Mouse (Mus musculus) stomach, embryonic 15.5 days (tissue): Measurements from ENCODE around the gene Tmem86b. TPM values are rescaled to one million over a fixed set of nuclear protein-coding genes. Genes with fewer than 3 reads are reported as not detected.
"Not testable (repeated sequence)": the region's sequence is repeated elsewhere in the genome, so short reads cannot be mapped to it uniquely, and the experiment has no call there.

Source experiments
- ATAC-seq: fragments of 200-750 bp; cut with Nextera tagmentation; 2 replicates; pipeline ENCODE4 v1.8.0; 2017; ENCODE audit warnings: low read depth, moderate number of reproducible peaks, moderate TSS enrichment; ENCODE audit not compliant: insufficient read depth, low FRiP score
- H3K27ac ChIP-seq: fragments of 300-500 bp; sonication (generic); 2 replicates; pipeline ENCODE4 v1.5.1; 2015; ENCODE audit warnings: mild to moderate bottlenecking, inconsistent platforms
- H3K27me3 ChIP-seq: fragments of 300-500 bp; sonication (generic); replicated peaks from 2 replicates; pipeline ENCODE4 v1.6.1; 2015; ENCODE audit warnings: inconsistent platforms
- H3K36me3 ChIP-seq: fragments of 300-500 bp; sonication (generic); 2 replicates; pipeline ENCODE4 v1.6.1; 2015; ENCODE audit warnings: inconsistent platforms
- H3K4me1 ChIP-seq: fragments of 300-500 bp; sonication (generic); 2 replicates; pipeline ENCODE4 v1.6.1; 2015; ENCODE audit warnings: inconsistent platforms
- H3K4me2 ChIP-seq: fragments of 300-500 bp; sonication (generic); 2 replicates; pipeline ENCODE4 v1.6.1; 2015; ENCODE audit warnings: mild to moderate bottlenecking, inconsistent platforms
- H3K4me3 ChIP-seq: fragments of 300-500 bp; sonication (generic); replicated peaks from 2 replicates; pipeline ENCODE4 v1.5.1; 2015; ENCODE audit warnings: inconsistent platforms
- H3K9ac ChIP-seq: fragments of 300-500 bp; sonication (generic); 2 replicates; pipeline ENCODE4 v1.6.1; 2015; ENCODE audit warnings: inconsistent platforms
- H3K9me3 ChIP-seq: fragments of 300-500 bp; sonication (generic); 2 replicates; pipeline ENCODE4 v1.6.1; 2016; ENCODE audit warnings: inconsistent platforms
- WGBS: fragments of 180-500 bp; shearing (Covaris S2); methylation state at CpG from one replicate; pipeline ENCODE4 v1.1.7; 2015; 5-methylcytosine and 5-hydroxymethylcytosine counted together
- microRNA-seq: library from miRNA; unstranded; fragments of <30 nt; microRNA quantifications from one replicate; pipeline ENCODE4, GENCODE M21; 2016
- polyA plus RNA-seq: library from polyadenylated mRNA; unstranded; fragments of >200 nt; fragmentation: Nextera tagmentation; extraction: Ambion mirVana; gene quantifications from 2 replicates; pipeline ENCODE4 v1.2.1, GENCODE M21; 2015

The Tmem86b gene
- polyA plus RNA-seq, 1 experiment from 2014 or later = 4.8 TPM

DNA sequence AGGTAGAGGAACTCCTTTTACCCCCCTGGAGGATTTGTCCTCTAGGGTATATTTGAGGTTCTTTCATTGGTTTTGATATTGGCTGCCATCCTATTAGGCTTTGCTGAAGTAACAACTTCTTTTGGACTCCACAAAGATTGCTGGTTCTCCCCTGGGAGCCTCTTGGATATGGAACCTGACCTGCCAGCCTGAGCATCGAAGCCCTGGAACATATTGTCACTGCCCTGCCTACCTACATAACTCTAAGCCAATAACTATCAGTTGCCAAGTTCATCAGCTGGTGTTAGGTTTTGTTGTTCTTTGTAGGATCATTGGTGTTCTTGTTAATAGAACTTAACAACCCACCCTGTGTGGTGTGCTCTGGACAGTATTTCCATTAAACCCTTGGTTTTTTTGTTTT lies 18.3 kb downstream of the Tmem86b start:
- Histone ChIP-seq H3K4me1 (no peaks in the 10 kb centered on the region), H3K27ac (no peak overlapping the region), H3K36me3 (no peaks in the 10 kb centered on the region), H3K27me3 (no peaks in the 10 kb centered on the region), H3K4me3 (no peak overlapping the region), H3K9me3 (no peaks in the 10 kb centered on the region), H3K9ac (no peak overlapping the region), H3K4me2 (no peak overlapping the region)
- ATAC-seq = no peak
- 79% methylated on average over 1 of the region's 1 CpGs for WGBS

DNA sequence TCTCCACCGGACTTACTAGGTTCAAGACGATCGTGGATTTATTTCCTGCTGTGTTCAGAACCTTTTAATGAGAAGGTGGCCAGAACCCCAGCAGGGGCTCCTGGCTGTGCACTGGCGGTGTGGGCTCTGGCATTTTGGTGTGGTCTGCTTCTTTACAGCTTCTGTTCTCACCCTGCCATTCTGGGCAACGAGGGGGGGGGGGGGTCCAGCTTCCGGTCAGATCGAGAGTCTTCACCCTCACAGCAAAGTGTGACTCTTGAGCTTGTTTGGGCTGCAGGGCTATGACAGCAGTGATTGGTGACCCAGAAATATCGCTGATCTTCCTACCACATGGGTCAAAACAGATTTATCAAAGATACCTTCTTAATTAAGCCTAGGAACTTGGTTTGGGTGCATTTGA lies 18.8 kb downstream of the Tmem86b start:
- 56% methylated on average over 8 of the region's 8 CpGs for WGBS
- ATAC-seq = no peak
- H3K4me2 ChIP-seq = no peak overlapping the region

DNA sequence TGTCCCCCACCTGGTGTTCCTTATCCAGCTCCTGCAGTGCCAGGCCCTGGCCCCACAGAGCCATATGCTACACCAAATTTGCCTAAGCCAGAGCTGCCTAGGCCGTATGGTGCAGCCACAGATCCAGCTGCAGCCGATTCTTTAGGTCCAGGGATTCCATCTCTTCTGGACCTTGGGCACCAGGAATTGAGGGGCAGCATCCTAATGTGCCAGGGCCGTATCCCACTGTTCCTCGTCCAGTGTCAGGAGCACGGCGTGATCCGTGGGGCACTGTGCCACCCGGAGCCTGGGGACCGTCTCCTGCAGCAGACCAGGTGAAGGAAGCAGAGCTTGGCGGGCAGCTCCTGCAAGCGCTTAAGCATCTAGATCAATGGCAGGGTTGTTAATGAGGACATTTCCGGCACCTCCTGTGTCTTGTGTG lies 19.3 kb downstream of the Tmem86b start:
- H3K9me3 ChIP-seq = no peaks in the 10 kb centered on the region
- H3K4me2 ChIP-seq = no peak overlapping the region
- H3K9ac ChIP-seq = no peak overlapping the region
- ATAC-seq = no peak
- H3K27me3 ChIP-seq = no peaks in the 10 kb centered on the region
- no peaks in the 10 kb centered on the region for H3K36me3 ChIP-seq
- 79% methylated on average over 12 of the region's 12 CpGs for WGBS
- no peak overlapping the region for H3K27ac ChIP-seq
- no peak overlapping the region for H3K4me3 ChIP-seq
- H3K4me1 ChIP-seq = no peaks in the 10 kb centered on the region

More for the DNA sequence above, 18.8 kb downstream of the Tmem86b start:
- Histone ChIP-seq H3K4me3 (no peak overlapping the region), H3K4me1 (no peaks in the 10 kb centered on the region), H3K36me3 (no peaks in the 10 kb centered on the region), H3K27ac (no peak overlapping the region), H3K9ac (no peak overlapping the region), H3K27me3 (no peaks in the 10 kb centered on the region), H3K9me3 (no peaks in the 10 kb centered on the region)

DNA sequence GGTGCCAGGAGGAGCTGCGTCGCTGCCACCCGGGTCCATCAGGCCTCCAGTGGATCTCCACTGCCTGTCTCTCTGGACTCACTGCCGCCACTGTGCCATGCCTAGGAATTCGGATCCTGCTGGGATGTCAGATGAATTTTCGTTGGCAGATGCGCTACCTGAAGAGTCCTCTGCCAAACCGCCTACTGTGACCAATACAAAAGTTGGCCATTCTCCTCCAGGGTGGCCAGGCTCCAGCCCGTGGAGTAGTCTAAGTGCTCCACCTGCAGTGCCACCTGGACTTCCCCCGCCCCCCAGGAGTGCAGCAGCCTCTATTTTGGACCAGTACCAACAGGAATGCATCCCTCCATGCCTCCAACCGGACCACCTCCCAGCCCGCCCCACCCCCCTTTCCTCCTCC lies 19.7 kb downstream of the Tmem86b start:
- Histone ChIP-seq H3K4me2 (no peak overlapping the region), H3K27me3 (no peaks in the 10 kb centered on the region), H3K9ac (no peak overlapping the region), H3K4me1 (no peaks in the 10 kb centered on the region), H3K9me3 (no peaks in the 10 kb centered on the region), H3K4me3 (no peak overlapping the region), H3K36me3 (no peaks in the 10 kb centered on the region), H3K27ac (no peak overlapping the region)
- no peak for ATAC-seq
- 78% methylated on average over 12 of the region's 12 CpGs for WGBS

DNA sequence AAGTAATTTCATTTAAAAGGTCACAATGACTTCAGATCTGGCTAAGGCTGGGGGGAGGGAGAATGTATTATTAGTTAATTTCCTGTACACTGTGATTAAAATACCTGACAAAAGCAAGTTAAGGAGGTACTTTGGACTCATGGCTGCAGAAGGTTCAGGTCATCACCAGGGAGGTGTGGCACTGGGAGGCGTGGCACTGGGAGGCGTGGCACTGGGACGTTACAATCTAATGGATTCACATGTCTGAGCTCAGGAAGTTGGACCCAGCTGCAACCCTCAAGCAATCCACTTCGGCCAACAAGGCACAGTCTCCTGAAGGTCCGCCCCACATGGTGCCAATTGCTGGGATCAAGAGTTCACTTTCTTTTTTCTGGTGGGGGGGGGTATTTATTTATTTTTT lies 23.2 kb downstream of the Tmem86b start:
- Histone ChIP-seq H3K9ac (no peak overlapping the region), H3K27me3 (no peaks in the 10 kb centered on the region), H3K4me2 (no peak overlapping the region), H3K4me3 (no peak overlapping the region), H3K36me3 (no peaks in the 10 kb centered on the region), H3K9me3 (no peaks in the 10 kb centered on the region), H3K4me1 (no peaks in the 10 kb centered on the region), H3K27ac (no peak overlapping the region)
- no peak for ATAC-seq
- 62% methylated on average over 5 of the region's 5 CpGs for WGBS

DNA sequence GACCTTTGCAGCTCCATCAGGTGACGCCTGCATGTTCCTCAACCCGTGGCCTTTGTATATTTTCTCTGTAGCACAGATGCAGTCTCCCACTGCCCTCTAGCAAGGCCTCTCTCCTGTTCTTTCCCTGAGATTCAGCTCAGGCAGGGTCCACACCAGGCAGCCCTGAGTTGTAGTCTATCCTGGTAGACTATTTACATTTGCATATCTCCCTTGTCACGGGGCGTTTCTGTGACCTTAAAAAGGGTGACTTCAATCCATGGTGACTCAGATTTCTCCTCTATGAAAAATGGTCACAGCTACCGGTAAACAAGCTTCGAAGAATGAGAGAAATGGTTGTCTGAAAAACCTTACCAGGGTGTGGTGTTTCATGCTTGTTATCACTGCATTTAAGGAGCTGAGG lies 27.3 kb downstream of the Tmem86b start, which contains the start of gene Ptprh:
Gene Ptprh (minus strand): TSS at position 169 of the 400 bp plus-strand sequence.
- no peaks in the 10 kb centered on the region for H3K27me3 ChIP-seq
- H3K4me2 ChIP-seq = no peak within 1 kb of the TSS
- no peaks in the 10 kb centered on the region for H3K9me3 ChIP-seq
- H3K36me3 ChIP-seq = no peaks in the 10 kb centered on the region
- no peak within 1 kb of the TSS for H3K9ac ChIP-seq
- 50% methylated on average over 6 of the region's 6 CpGs for WGBS
- no peaks in the 10 kb centered on the region for H3K4me1 ChIP-seq
- no peak within 1 kb of the TSS for H3K4me3 ChIP-seq
- no peak within 1 kb of the TSS for H3K27ac ChIP-seq
- 0 out of 2 replicates have a peak, but pooled peaks have one; percentile 25 for ATAC-seq

DNA sequence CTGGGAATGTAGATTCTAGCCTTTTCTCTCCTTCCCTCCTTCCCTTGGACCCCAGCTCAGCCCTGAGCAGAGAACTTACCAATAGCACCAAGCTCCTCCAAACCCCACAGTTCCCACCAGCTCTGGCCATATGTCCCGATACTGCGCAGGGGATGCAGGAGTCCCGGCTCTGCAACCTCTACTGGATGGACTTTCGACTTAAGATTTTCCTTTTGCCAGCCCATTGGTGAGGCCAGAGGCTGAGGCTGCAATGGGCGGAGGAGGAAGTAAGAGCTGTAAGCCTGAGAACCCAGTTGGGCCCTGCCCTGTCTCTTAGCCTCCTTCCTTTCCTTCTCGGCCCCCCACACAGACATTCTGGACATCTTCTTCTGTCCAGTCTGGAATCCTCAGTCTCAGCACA lies 28.3 kb downstream of the Tmem86b start:
- H3K27ac ChIP-seq = no peak overlapping the region

DNA sequence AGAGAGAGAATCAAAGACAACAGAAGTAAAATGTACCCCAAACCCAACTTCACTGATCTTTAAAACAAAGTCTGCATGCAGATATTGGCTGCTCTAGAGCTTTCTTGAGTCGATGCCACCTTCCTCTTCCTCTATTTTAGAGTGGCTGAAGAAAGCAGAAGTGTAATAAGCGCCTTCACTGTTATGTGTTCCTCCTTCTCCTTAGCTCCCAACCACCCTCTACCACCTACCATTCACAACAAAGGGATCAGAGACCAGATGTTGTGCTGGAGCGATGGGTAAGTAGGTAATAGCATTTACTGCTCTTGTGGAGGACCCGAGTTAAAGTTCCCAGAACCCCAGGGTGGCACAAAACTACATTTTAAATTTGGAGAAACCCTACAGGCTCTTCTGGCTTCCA lies 34.2 kb downstream of the Tmem86b start:
- WGBS = 73% methylated on average over 4 of the region's 4 CpGs
- not testable (repeated sequence) for H3K4me1 ChIP-seq, H3K9me3 ChIP-seq, H3K9ac ChIP-seq, ATAC-seq, H3K27ac ChIP-seq, H3K27me3 ChIP-seq, H3K4me2 ChIP-seq, H3K36me3 ChIP-seq, H3K4me3 ChIP-seq

More for the DNA sequence above, 28.3 kb downstream of the Tmem86b start:
- no peaks in the 10 kb centered on the region for H3K4me1 ChIP-seq
- H3K4me3 ChIP-seq = no peak overlapping the region
- no peaks in the 10 kb centered on the region for H3K27me3 ChIP-seq
- no peak overlapping the region for H3K9ac ChIP-seq
- no peak for ATAC-seq
- no peak overlapping the region for H3K4me2 ChIP-seq
- WGBS = 74% methylated on average over 6 of the region's 6 CpGs
- H3K36me3 ChIP-seq = no peaks in the 10 kb centered on the region
- no peaks in the 10 kb centered on the region for H3K9me3 ChIP-seq

DNA sequence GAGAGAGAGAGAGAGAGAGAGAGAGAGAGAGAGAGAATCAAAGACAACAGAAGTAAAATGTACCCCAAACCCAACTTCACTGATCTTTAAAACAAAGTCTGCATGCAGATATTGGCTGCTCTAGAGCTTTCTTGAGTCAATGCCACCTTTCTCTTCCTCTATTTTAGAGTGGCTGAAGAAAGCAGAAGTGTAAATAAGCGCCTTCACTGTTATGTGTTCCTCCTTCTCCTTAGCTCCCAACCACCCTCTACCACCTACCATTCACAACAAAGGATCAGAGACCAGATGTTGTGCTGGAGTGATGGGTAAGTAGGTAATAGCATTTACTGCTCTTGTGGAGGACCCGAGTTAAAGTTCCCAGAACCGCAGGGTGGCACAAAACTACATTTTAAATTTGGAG lies 49.7 kb downstream of the Tmem86b start:
- not testable (repeated sequence) for H3K9me3 ChIP-seq, ATAC-seq

More for the DNA sequence above, 49.7 kb downstream of the Tmem86b start:
- not testable (repeated sequence) for H3K9ac ChIP-seq, H3K4me1 ChIP-seq, H3K4me3 ChIP-seq, H3K27ac ChIP-seq, H3K36me3 ChIP-seq, H3K4me2 ChIP-seq, H3K27me3 ChIP-seq
- 81% methylated on average over 3 of the region's 3 CpGs for WGBS

Small RNA genes within 50 kb of the gene (microRNA-seq; reads per million reads assigned to microRNA genes)
- not detected for gene Gm23577

Other genes with a start within 250 kb of the Tmem86b start
- 0.22 TPM in 1 of 2 replicates, not detected in the other for gene Gp6, start 233.7 kb downstream of the Tmem86b start, polyA plus RNA-seq
- gene Rdh13, start 185.8 kb downstream of the Tmem86b start, polyA plus RNA-seq = 27.2 and 27.7 TPM in 2 replicates
- 10.0 and 11.1 TPM in 2 replicates for gene Eps8l1, start 170.7 kb downstream of the Tmem86b start, polyA plus RNA-seq
- gene Ppp1r12c, start 129.7 kb downstream of the Tmem86b start, polyA plus RNA-seq = 51.7 and 53.6 TPM in 2 replicates
- 25.5 and 33.1 TPM in 2 replicates for gene Tnnt1, start 115.0 kb downstream of the Tmem86b start, polyA plus RNA-seq
- gene Tnni3, start 107.2 kb downstream of the Tmem86b start, polyA plus RNA-seq = 5.4 and 6.4 TPM in 2 replicates
- gene Dnaaf3, start 99.0 kb downstream of the Tmem86b start, polyA plus RNA-seq = 1.3 and 1.7 TPM in 2 replicates
- 7.4 and 7.9 TPM in 2 replicates for gene Syt5, start 83.9 kb downstream of the Tmem86b start, polyA plus RNA-seq
- gene Ptprh, start 27.4 kb downstream of the Tmem86b start, polyA plus RNA-seq = 0.80 and 0.89 TPM in 2 replicates
- gene Ppp6r1, start 27.6 kb upstream of the Tmem86b start, polyA plus RNA-seq = 8.5 and 9.0 TPM in 2 replicates
- 83.5 and 94.5 TPM in 2 replicates for gene Hspbp1, start 53.6 kb upstream of the Tmem86b start, polyA plus RNA-seq
- 0.94 and 1.3 TPM in 2 replicates for gene Brsk1, start 59.2 kb upstream of the Tmem86b start, polyA plus RNA-seq
- 0.85 and 0.88 TPM in 2 replicates for gene Tmem150b, start 93.8 kb upstream of the Tmem86b start, polyA plus RNA-seq
- gene Kmt5c, start 108.7 kb upstream of the Tmem86b start, polyA plus RNA-seq = 57.2 and 61.4 TPM in 2 replicates
- 66.3 and 70.7 TPM in 2 replicates for gene Cox6b2, start 121.7 kb upstream of the Tmem86b start, polyA plus RNA-seq
- gene Fam71e2, start 139.9 kb upstream of the Tmem86b start, polyA plus RNA-seq = not detected in 2 replicates
- gene Il11, start 151.4 kb upstream of the Tmem86b start, polyA plus RNA-seq = 0.13 and 0.22 TPM in 2 replicates
- 1.2 and 1.4 TPM in 2 replicates for gene Tmem190, start 151.5 kb upstream of the Tmem86b start, polyA plus RNA-seq
- 35.4 and 36.4 TPM in 2 replicates for gene Tmem238, start 158.2 kb upstream of the Tmem86b start, polyA plus RNA-seq
- 309 and 356 TPM in 2 replicates for gene Rpl28, start 161.5 kb upstream of the Tmem86b start, polyA plus RNA-seq
- 306 and 315 TPM in 2 replicates for gene Ube2s, start 181.2 kb upstream of the Tmem86b start, polyA plus RNA-seq
- gene Shisa7, start 213.3 kb upstream of the Tmem86b start, polyA plus RNA-seq = 0.36 and 0.44 TPM in 2 replicates
- 12.9 and 14.4 TPM in 2 replicates for gene Isoc2b, start 238.8 kb upstream of the Tmem86b start, polyA plus RNA-seq
- gene Isoc2a, start 245.7 kb upstream of the Tmem86b start, polyA plus RNA-seq = 1.1 and 1.3 TPM in 2 replicates